Mouse (Mus musculus): ENCODE measurements around the gene Susd4.

Susd4 gene

DNA sequence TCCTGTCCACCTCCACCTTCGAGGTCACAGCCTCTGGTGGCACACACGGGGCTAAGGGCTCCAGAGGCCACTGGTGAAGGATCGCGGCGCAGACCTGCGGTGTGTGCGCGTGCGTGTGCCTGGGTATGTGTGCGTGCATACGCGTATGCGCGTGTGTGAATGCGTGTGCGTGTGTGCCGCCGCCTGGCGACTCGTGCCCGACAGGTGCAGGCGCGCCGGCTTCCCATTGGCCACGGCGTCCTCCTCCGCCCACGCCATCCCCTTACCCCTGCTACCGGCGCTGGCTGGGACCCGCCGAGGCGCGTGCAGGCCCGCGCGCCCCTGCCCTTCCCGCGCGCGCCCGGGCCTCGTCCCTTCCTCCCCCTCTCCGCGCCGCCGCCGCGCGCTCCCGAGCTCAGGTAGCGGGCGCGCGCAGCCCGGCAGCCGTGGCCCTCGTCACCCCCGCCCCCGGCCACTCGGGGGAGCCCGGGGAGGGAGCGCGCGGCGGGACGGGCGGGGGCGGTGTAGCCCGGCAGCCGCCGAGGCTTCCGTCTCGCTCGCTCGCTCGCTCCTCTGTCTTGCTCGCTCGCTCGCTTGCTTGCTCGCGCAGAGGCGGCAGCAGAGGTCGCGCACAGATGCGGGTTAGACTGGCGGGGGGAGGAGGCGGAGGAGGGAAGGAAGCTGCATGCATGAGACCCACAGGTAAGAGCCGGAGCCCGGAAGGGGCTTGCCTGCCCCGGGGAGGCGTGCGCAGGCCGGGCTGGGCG lies at the start of gene Susd4:
TSS of gene Susd4 (plus strand) at position 145 of the 746 bp plus-strand sequence.
- DNase-seq, result peak; percentile 60

DNA sequence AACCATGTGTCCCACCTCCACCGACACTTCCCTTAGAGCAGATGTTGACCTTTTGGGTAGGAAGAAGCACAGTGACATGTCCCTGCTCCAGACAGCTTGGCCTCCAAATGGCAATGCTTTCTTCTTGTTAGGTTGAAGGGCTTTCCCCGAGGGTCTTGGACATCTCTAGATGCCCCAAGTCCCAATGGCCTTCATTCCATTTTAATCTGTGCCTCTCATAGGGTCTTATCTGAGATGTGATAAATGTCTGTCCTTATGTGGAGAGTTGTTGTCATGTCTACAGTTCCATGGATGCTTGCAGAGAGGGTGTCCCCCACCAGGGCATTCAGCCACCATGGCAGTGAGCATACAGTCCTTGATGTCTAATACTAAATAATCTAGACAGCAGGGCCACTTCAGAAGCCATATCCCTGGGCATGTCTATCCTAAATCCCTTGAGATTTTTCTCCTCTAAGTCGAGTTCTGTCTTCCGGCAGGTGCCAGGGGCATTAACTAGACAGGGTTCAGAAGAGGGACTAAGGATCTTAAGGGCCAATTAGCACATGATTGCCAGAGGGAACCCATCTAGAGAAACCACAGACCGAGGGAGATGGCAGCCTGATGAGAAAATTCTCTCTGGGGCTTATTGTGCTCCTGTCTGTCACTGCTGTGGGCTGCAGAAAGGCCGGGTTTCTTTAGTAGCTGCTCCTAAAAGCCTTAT lies 49.3 kb upstream of the Susd4 start:
- DNase-seq, result no peak

DNA sequence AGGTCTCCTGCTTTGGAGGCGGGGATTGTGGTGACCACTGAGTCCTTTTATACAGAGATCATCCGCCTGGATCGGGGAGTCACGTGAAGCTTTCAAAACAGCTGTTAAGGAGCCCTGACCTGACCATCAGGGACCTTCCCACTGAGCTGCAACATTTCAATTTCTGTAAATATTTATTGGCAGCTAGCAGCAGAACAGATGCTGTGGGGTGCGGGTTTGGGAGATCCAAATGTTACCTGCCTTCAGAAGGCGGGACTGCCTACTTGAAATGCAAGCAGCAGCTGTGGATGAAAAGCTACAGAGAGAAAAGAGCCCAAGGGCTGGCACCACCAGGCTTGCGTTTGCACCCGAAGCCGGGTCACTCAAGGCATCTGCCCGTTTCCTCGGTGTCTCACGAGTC lies 36.1 kb upstream of the Susd4 start:
- DNase-seq, result no peak

DNA sequence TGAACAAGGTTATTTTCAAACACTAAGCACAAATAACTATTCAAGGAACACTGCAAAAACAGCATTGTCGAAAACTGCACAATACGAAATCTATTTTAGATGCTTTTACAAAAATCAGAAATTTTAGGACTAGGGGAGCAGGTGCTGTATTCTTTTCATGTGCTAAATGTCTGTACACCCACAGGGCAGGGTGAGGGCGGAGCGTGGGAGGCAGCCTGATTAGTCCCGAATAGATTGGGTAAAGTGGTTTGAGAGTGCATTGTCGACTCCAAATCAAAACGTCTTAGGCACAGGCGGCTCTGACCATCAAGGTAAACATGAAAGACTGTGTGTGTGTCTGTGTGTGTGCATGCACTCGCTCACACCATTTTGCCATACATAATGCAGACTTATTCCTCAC lies 34.7 kb upstream of the Susd4 start:
- DNase-seq, result no peak

DNA sequence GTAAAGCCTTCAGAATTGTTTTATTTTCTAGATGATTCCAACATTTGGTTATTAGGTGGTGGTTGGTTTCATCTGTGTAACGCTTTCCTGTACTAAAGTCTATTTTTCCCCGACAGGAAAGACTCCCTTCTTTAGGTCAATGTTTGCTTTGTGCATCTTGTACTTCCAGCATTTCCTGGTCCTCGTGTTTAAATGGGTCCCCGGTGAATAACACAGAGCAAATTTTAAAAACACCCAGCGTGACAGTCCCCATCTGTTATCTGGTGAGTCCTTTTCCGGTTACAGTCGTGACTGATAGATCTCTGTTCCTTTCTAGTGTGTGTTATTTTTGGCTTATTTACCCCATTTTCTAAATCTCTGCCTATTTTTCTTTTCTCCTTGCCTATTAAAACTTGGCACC lies 31.0 kb upstream of the Susd4 start:
- no peak for DNase-seq

DNA sequence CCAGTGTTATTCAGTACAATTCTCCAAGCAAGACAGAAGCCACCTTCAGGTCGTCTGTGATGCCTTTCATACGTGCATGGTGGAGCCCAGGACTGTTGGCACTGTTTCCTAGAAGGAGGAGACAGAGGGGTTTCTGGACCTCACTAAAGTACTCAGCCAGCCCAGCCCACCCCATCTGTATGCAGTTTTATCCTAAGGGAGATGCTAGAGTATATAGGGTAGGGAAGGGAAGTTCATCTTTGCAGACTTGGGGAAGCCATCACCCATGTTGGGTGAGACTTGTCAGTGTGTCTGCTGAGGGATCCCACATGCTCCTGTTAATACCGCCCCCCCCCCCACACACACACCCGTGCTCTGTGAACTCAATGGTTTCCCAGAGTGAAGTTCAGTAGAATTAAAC lies 27.8 kb upstream of the Susd4 start:
- DNase-seq, result no peak

DNA sequence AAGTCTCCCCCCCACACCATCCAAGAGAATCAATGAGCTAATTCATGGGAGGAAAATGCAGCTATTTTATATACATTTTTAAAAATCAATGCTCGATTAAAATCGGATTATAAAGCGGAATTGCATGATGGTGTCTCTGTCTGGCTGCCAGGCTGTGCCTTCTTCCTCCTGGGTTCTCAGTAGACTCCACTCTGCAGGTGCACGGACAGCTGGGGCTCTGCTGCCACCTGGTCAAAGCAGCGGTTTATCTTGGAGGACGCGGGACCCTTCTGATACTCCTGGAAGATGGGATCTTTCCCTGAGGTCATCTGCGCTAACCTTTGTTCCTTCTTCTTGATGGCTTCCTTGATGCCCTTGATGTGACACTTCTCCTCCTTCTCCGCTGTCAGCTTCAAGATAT lies 16.6 kb upstream of the Susd4 start:
- no peak for DNase-seq

DNA sequence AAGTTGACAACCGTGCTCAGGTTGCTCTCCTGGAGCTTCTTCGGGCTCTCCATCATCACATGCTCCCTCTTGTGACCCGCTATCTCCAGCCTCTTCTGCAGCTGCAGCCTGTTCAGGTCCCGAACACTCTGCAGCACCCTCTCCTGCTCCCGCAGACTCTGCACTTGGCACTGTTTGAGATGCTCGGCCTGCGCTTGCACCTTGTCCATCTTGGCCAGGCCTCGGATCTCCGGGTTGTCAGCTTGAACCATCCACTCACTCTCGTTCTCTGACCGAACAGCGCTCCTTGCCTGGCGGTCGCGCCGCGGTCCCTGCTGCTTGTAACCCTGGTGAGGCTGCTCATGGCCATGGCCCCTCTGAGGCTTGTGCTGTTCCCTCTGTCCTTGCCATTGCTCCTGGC lies 15.8 kb upstream of the Susd4 start:
- DNase-seq, result no peak

DNA sequence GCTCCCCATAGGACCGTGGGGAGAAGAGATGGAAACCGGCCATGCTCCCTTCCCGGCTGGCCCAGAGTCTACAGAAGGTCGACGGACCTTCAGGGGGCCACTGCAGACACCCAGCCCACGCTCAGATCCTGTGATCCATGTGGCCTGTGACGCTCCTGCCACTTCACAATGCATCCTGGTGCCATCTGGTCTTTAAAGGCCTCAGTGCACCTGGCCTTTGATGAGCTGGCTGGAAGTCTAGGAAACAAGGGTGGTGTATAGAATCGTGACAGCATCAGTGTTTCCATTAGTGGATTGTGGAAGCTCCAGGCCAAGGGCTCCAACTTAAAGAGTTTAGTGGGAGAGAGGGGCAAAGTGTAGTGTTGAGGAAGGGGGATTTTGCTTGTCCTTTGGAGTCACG lies 14.6 kb upstream of the Susd4 start, which contains the start of gene Ccdc185:
TSS of gene Ccdc185 (minus strand) at position 101 of the 400 bp plus-strand sequence.
- no peak for DNase-seq

DNA sequence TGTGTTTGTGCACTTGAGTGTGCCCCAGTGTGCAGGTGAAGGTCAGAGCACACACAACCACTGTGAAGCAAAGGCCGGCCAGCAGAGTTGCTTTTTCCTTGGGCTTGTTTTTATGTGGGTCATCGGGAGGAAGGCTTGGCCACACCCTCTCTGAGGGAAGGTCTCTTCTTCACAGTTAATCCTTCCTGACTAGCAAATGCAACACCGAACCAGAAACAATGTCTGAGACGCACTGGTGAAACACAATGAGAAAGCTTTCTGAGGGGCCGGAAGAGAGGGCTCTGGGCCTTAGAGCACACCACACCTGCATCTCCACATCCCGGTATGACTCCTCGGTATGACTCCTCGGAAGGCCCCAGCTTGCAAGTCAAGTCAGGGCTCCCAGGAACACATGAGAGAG lies 12.4 kb upstream of the Susd4 start:
- DNase-seq, result no peak

DNA sequence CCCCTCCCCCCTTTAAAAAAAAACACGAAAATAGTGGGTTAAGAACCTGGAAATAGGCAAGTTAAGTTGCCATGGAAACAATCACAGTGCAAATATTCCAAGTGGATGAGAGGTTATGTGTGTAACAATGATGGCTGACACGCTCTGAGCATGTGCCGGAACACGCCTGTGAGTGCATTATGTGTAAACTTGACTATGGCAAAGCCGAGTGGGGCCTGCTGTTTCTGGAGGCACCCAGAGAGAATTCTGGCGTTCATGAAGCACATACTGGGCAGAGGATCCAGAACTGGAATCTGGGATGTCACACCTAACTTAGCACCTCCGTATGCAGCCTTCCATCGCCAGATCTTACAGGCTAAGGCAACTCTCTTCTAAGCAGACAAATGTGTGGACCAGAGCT lies 10.0 kb upstream of the Susd4 start:
- no peak for DNase-seq

DNA sequence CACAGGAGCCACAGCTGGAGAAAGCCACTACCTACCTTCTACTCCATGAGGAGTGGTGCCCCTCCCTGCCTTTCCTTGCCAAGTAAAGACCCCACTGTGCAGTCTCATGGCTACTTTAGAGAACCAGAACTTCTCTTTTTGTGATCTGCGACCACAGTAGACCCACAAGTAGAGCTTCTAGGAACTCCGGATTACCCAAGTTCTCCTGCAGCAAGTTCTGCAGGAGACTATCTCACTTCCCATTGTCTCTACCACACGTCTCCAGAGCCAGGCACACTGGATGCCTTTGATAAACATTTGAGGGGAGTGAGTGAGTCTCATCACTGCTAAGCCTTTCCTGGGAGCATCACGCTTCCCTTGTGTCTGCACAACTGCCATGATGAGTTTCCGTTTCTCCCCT lies 8.8 kb upstream of the Susd4 start:
- DNase-seq, result no peak

DNA sequence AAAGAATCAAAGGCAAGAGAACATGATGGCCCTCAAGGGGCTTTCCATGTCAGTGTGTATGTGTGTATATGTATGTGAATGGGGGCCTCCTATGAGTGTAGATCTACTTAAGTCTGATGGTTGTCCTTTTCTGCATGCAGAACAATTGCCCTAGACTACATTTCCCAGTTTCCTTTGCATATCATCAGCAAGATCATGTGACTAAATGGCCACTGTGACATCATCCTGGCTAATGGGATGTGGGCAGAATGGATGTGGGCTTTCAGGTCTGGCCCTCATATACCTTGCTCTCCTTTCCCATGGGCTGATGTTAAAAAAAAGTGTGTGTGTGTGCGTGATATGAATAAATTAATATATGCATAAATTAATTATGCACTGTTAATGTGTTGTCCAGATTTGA lies 4.9 kb upstream of the Susd4 start:
- DNase-seq, result no peak

DNA sequence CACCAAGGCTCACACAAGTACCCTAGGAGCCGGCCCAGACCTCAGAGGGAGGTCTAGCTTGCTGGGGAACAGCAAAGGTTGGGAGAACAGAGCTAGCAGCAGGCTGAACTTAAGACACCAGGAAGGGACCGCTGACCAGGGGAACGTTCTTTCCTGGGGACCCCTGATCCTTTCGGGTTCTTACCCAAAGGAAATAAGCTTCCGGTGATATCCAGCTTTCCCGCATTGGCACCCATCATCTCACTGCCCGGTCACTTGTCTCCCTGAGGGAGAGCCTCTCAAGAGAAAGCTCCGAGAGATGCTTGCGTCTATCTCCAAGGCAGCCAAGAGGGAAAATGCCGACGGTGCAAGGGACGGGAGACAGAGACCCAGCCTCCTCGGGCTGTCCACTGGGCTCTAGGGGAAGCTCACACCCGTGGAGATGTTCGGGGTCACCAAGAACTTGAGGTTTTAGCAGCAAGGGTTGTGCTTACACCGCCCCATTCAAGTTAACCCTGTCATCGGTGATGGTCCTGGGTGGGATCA lies 407 bp upstream of the Susd4 start:
- no peak for DNase-seq

DNA sequence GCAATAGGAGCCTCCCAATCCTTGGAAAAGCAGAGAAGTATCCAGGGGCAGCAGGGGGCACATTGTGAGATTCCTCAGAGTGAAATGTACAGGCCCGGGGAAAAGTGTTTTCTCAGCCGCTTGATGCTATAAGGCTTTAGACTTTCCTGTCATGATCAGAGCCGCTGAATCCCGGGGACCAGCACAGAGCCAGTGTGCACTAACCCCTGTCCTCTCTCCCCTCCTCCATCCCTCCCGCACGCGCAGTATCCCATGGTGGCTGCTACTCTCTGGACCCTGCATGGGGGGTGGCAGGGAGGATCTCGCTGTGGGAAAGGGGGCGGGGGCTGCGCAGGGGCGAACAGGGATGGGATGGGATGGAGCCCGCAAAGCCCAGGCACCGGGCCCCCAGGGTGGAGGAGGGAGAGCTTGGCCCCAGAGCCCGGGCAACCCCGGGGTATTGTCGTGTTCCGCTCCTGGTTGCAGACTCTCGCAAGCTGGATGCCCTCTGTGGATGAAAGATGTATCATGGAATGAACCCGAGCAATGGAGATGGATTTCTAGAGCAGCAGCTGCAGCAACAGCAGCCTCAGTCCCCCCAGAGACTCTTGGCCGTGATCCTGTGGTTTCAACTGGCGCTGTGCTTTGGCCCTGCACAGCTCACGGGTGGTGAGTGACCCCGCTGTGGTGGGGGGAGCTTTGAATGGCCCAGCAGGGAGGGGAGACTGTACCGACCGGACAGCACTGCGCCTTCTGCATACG lies 1.1 kb downstream of the Susd4 start:
- peak; percentile 13 for DNase-seq

DNA sequence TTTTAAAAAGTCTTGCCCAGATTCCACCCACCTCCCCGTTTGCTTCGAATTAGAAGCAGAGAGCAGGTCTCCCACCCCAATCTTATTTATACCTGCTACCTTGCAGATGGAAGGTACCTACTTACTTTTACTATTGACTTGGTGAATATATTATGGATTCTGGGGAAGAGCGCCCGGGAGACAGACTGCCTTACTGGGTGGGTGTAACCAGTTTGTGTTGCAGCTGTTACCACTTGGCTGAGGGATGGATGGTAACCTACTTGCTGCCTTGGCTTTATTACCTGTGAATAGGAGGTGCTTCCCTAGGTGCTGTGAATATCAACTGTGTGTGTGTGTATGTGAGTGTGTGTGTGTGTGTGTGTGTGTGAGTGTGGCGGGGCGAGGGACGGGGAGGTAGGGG lies 11.9 kb downstream of the Susd4 start:
- DNase-seq, result no peak

DNA sequence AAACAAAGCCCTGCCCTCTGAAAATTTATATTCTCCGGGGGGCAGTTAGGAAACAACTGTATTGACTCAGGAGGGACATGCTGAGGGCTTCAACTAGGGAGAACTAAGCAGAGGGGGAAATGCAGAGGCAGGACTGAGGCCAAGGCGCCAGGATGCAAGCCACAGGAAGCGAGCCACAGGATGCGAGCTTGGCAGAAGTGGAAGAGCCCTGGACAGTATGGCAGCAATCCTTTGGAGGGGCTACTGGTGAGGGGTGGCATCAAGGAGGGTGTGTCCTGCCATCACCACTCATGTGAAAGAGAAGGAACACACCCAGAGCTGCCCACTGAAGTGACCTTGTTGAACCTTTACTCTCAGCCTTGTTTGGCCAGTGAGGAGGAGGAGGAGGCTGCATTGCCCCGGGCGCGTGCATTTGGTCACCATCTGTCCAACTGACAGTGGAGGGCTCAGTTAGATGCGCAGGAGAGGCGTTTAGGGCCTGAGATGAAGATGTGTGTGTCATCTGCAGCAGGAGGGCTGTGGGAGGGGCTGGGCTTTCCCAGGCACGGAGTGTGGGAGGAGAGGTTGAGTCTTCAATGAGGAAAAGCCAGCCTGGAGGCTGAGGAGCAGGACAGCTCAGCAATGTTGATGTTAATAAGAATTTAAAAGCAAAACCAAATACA lies 13.2 kb downstream of the Susd4 start:
- no peak for DNase-seq

DNA sequence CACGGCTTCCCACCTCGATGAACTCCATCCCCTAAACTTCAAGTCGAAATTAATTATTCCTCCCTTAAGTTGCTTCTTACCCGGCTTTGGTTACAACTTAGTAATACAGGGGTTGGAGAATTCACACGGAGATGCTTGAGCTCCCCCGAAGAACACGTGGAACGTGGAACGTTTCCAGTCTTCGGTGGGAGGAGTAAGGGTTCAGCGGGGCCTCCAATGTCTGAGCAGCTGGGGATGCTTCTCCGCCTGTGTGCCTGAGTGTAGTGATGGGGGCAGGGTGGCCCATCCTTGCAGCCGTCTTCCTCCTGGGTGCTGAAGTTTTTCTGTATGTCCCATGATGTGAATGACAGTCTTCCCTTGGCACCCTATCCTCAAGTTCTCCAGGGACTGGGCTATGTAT lies 14.6 kb downstream of the Susd4 start:
- DNase-seq, result no peak

DNA sequence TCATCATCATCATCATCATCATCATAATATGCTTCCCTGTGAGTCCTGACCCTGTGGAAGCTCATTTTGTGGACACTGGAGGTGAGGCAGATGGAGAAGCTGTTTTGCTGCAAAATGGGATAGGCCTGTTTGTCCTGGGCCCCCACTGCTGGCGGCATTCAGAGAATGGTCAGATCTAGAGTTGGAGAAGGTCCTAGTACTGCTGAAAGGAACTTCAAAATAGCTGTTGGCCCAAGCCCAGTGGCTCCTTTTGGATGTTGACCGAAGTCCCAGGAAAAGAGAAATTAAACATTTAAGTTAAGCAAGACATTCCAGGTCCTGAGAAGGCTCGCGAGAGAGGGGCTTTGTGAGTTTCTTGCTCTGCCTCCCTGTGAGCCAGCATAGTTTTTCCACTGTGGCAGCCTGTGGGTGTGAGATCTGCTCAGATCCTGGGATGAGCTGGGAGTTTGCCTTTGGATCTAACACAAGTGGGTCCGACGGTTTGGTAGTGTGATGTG lies 15.4 kb downstream of the Susd4 start:
- peak; percentile 24 for DNase-seq

DNA sequence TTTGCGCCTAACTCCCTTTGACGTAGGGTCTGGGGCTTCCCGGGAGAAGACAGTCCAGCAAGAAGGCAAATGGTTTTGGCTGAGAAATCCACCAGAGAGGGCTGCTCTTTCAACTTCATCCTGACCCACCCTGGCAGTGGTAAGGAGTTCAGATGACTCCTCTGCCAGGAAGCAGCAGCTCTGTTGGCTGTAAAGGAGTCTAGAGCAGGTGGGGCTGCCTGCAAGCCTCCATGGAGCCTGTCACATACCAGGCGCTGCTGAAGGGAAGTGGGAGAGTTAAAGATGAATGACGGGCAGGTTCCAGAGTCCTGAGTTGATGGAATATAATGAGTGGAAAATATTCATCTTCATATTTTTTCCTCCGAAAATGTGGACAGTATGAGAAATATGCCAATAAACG lies 20.1 kb downstream of the Susd4 start:
- no peak for DNase-seq

DNA sequence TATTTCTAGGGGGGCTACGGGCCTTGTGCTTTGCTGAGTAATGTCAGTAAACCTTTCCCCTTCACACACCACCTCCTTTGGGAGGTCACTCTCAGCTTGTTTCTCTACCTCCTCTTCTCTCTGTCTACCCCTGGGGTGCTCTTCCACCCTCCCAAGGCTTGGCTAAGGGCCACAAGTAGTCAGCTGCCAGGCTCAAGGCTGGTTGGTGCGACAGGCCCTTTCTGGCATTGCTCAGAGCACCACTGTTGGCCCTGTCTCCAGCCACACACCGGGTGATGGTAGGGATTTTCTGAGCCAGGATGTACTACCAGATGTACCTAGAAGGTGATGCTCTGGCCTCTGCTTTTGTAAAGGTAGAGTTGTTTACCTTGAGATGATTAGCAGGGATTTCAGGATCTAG lies 21.1 kb downstream of the Susd4 start:
- no peak for DNase-seq

DNA sequence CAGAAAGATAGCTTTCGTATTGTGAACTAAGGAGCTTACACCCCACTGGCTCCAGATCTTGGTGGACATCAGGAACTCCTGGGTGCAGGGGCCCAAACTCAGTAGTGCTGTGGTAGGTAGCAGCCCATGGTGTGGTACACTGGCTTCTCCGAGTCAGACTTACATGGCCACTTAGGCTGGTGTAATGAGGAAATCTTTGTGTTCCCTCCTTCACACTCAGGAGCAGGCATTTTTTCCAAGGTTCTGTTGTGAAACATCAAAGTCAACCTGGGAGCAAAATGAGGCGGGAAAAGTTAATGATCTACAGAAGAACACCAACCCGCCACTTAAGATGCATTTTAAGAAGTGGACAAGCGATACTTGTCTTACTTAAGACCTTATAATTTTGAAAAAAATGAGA lies 21.8 kb downstream of the Susd4 start:
- DNase-seq, result no peak

DNA sequence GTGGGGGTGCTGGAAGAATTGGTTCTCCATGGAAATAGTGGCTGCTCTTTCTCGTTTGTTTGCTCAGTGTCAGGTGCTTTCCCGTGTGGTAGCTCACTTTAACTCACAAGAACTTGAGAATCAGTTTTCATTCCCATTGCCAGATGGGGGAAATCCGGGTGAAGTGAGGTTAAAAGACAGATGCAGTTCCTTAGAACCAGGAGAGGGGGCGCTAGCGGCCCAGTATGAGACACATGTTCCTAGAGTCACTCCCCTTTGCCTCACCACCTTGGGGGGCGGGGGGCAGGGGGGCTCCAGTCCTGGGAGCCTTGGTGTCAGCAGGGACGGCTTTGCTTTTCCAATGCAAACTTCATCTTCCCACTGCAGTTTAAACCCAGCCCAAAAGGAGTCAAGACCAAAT lies 23.4 kb downstream of the Susd4 start:
- DNase-seq, result no peak

All from lung, postnatal 10 days (tissue).